Mouse (Mus musculus) liver, embryonic 18 days (tissue): ENCODE results near the gene Olfr786. TPM values are rescaled to one million over a fixed set of nuclear protein-coding genes. Genes with fewer than 3 reads are reported as not detected.

ENCODE experiments used
- polyA plus RNA-seq: library from polyadenylated mRNA; depleted of rRNA; stranded (reverse); fragments of >200 nt; gene quantifications from 2 replicates; pipeline ENCODE4 v1.2.3, GENCODE M21; 2012; rRNA removed

Olfr786 gene
- not detected in 2 replicates for polyA plus RNA-seq

GRCm38 (mm10) chr10:129427006-129427405 lies at the start of gene Olfr786:
TSS of gene Olfr786 (plus strand) at chr10:129427306.

GRCm38 (mm10) chr10:129383783-129384182 lies 43.3 kb upstream of the Olfr786 start, which contains the start of gene Olfr784:
TSS of gene Olfr784 (plus strand) at chr10:129384083.

GRCm38 (mm10) chr10:129405126-129405525 lies 22.0 kb upstream of the Olfr786 start, which contains the start of gene Olfr785:
TSS of gene Olfr785 (plus strand) at chr10:129405426.

GRCm38 (mm10) chr10:129461562-129461961 lies 34.5 kb downstream of the Olfr786 start, which contains the start of gene Olfr787:
TSS of gene Olfr787 (plus strand) at chr10:129461862.

GRCm38 (mm10) chr10:129470698-129471097 lies 43.6 kb downstream of the Olfr786 start, which contains the start of gene Olfr788:
TSS of gene Olfr788 (plus strand) at chr10:129470998.

GRCm38 (mm10) chr10:129484452-129484851 lies 57.3 kb downstream of the Olfr786 start, which contains the start of gene Olfr789:
TSS of gene Olfr789 (plus strand) at chr10:129484752.

Other genes with a start within 250 kb of the Olfr786 start
- gene Olfr772, start 249.4 kb upstream of the Olfr786 start, polyA plus RNA-seq: not detected in 2 replicates
- gene Olfr773, start 239.9 kb upstream of the Olfr786 start, polyA plus RNA-seq: not detected in 2 replicates
- not detected in 2 replicates for gene Olfr774, start 191.1 kb upstream of the Olfr786 start, polyA plus RNA-seq
- not detected in 2 replicates for gene Olfr775, start 178.9 kb upstream of the Olfr786 start, polyA plus RNA-seq
- not detected in 2 replicates for gene Olfr776, start 168.2 kb upstream of the Olfr786 start, polyA plus RNA-seq
- not detected in 2 replicates for gene Olfr777, start 155.8 kb upstream of the Olfr786 start, polyA plus RNA-seq
- not detected in 2 replicates for gene Olfr780, start 109.2 kb upstream of the Olfr786 start, polyA plus RNA-seq
- gene Olfr781, start 98.5 kb upstream of the Olfr786 start, polyA plus RNA-seq: not detected in 2 replicates
- not detected in 2 replicates for gene Olfr782, start 78.5 kb upstream of the Olfr786 start, polyA plus RNA-seq
- gene Olfr784, start 43.2 kb upstream of the Olfr786 start, polyA plus RNA-seq: 0.02 TPM in 1 of 2 replicates, not detected in the other
- not detected in 2 replicates for gene Olfr785, start 21.9 kb upstream of the Olfr786 start, polyA plus RNA-seq
- gene Olfr787, start 34.6 kb downstream of the Olfr786 start, polyA plus RNA-seq: not detected in 2 replicates
- not detected in 2 replicates for gene Olfr788, start 43.7 kb downstream of the Olfr786 start, polyA plus RNA-seq
- gene Olfr789, start 57.4 kb downstream of the Olfr786 start, polyA plus RNA-seq: not detected in 2 replicates
- gene Olfr790, start 71.2 kb downstream of the Olfr786 start, polyA plus RNA-seq: not detected in 2 replicates
- gene Olfr791, start 94.5 kb downstream of the Olfr786 start, polyA plus RNA-seq: 0.04 TPM in 1 of 2 replicates, not detected in the other
- not detected in 2 replicates for gene Olfr792, start 111.9 kb downstream of the Olfr786 start, polyA plus RNA-seq
- not detected in 2 replicates for gene Olfr794, start 140.3 kb downstream of the Olfr786 start, polyA plus RNA-seq
- not detected in 2 replicates for gene Olfr796, start 185.3 kb downstream of the Olfr786 start, polyA plus RNA-seq
- not detected in 2 replicates for gene Olfr798, start 200.6 kb downstream of the Olfr786 start, polyA plus RNA-seq
- gene Olfr799, start 210.2 kb downstream of the Olfr786 start, polyA plus RNA-seq: not detected in 2 replicates
- not detected in 2 replicates for gene Olfr800, start 230.4 kb downstream of the Olfr786 start, polyA plus RNA-seq
- not detected in 2 replicates for gene Olfr801, start 246.6 kb downstream of the Olfr786 start, polyA plus RNA-seq